Mouse (Mus musculus): ENCODE measurements around the gene Mylk2.

GRCm38 (mm10) chr2:152947098-152947497 is 35.9 kb downstream of the Mylk2 start:
- TF ChIP-seq MAFK (IDR thresholded peaks at IDR 0.05; ENCODE audit: insufficient read depth, low read depth, low read length) (no peak), ZC3H11A (IDR thresholded peaks at IDR 0.05; ENCODE audit: borderline replicate concordance, low read depth, low read length) (no peak), ZNF384 (IDR thresholded peaks at IDR 0.05; ENCODE audit: low read depth, low read length) (no peak), HCFC1 (IDR thresholded peaks at IDR 0.05; ENCODE audit: borderline replicate concordance, insufficient read depth, low read length) (no peak)

Data from ES-E14 (cell line).